Mouse (Mus musculus) bone marrow macrophage, adult 2 months (primary cell): ENCODE measurements around the gene Spaca4.

Source experiments
- CTCF ChIP-seq: IDR thresholded peaks from 2 replicates; pipeline ENCODE4 v1.5.1; 2012; ENCODE audit warnings: low read depth, mild to moderate bottlenecking, low read length, moderate library complexity
- POLR2A ChIP-seq: IDR thresholded peaks from 2 replicates; pipeline ENCODE4 v1.6.1; 2012; ENCODE audit warnings: mild to moderate bottlenecking, low read depth, low read length, borderline replicate concordance

DNA sequence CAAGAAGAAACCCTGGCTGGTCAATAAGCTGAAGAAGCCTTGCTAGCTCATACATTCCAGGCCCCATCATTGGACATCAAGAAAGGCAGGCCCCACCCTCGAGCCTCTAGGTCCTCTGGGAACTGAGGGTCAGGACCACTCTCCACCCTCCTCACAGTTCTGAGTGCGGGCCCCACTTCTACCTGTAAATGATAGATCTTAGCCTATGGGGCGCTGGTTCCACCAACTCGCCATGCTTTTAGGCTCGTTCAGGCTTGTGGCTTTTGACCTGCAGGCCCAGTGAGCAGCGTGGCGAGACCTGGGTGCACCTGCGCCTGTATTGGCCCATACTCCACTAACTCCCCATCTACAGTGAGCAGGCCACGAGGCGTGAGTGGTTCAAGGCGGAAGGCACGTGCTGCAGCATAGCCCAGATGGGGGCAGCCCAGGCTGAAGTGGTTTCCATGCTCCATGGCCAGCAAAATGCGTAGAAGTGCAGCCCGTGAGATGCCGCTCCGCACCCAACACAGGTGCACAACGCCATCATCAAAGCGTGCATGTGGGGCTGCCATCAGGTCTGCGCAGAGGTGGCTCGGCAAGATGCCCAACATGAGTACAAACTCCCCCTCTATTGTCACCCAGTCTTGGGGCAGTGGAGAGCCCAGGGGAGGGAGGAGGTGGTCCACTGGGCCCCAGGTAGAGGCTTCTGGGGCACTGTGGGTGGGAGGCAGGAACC is 15.0 kb downstream of the Spaca4 start:
- TF ChIP-seq POLR2A (no peak), CTCF (no peak)
